Mouse (Mus musculus): ENCODE measurements around the gene Tmem132d.

Gene Tmem132d

DNA sequence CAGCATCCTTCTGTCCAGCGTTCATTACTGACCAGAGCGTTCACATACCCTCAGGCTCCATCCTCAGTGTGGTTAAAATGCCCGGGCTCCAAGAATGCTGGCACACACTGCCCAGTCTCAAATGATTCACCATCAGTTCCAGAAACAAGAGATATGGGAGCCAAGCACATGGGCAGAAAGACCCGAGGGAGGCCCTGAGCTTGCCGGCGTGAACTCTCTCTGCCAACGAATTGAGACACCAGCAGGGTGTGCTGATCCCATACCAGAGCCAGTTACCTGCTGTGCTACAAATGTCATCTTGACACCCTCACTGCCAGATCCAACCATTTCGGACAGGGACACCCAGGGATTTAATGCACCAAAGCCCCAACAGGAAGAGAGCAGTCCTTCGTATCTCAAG lies 25.3 kb downstream of the Tmem132d start:
- no peak for DNase-seq (ENCODE audit: low spot score in 2 of 2)

GRCm38 (mm10) chr5:128405071-128405470 lies 27.8 kb downstream of the Tmem132d start:
- no peak for DNase-seq (ENCODE audit: low spot score in 2 of 2)

GRCm38 (mm10) chr5:128404223-128404622 lies 28.7 kb downstream of the Tmem132d start:
- DNase-seq (ENCODE audit: low spot score in 2 of 2) = no peak

- DNase-seq (ENCODE audit: low spot score in 2 of 2) = no peak
These were observed 40.5 kb downstream of the Tmem132d start for GRCm38 (mm10) chr5:128392372-128392771.

DNA sequence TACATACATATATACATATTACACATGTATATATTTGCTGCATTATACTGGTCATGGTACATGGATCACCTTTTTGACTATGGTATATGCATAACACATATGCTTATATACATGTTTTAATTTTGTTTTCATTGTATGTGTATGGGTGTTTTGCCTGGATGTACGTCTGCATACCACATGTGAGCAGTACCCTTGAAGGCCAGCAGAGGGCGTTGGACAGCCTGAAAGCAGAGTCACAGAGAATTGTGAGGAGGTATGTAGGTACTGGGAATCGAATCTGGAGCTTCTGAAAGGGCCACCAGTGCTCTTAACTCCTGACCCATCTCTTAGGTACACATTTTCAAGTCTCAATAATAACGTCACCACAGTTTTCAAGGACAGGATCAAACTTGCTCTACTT lies 43.2 kb downstream of the Tmem132d start:
- no peak for DNase-seq (ENCODE audit: low spot score in 2 of 2)

GRCm38 (mm10) chr5:128388358-128389141 lies 44.3 kb downstream of the Tmem132d start:
- DNase-seq (ENCODE audit: low spot score in 2 of 2) = no peak

DNA sequence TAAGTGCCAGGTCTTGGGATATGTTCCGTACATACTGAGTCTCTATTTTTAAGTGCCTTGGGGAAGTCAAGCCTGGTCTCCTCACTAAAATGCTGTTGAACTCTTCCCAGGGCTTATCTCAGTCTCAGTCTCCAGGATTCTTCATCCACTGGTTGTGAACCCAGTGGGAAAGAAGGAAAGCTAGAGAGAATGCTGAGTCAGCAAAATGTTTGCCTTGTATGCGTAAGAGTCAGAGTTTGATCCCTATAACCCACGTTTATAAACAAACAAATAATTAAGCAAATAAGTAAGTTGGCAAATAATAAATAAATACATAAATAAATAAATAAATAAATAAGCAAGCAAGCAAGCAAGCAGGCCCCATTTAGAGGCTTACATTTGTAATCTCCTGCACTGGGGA lies 63.1 kb downstream of the Tmem132d start:
- DNase-seq (ENCODE audit: low spot score in 2 of 2) = no peak

DNA sequence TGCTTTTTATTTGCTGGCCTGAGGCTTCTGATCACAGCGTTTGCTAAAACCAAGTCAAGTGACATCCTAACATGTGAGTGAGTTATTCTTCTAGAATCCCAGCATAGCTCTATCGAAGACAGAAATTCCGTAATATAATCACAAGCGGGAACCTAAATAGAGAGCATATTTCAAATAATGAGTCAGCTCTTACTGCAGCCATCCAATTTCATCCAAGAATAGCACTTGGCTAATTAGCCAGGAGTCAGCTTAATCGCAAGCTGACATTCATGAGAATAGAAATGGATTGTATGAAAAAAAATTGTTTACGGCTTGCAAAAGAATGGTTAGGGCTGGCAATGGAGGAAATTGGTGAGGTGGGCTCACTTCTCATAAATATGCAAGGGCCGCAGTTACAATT lies 63.8 kb downstream of the Tmem132d start:
- no peak for DNase-seq (ENCODE audit: low spot score in 2 of 2)

- DNase-seq (ENCODE audit: low spot score in 2 of 2) = no peak
These were observed 67.5 kb downstream of the Tmem132d start for GRCm38 (mm10) chr5:128365261-128365985.

GRCm38 (mm10) chr5:128360946-128361675 lies 71.8 kb downstream of the Tmem132d start:
- no peak for DNase-seq (ENCODE audit: low spot score in 2 of 2)

GRCm38 (mm10) chr5:128348835-128349234 lies 84.0 kb downstream of the Tmem132d start:
- no peak for DNase-seq (ENCODE audit: low spot score in 2 of 2)

GRCm38 (mm10) chr5:128336841-128337240 lies 96.0 kb downstream of the Tmem132d start:
- DNase-seq (ENCODE audit: low spot score in 2 of 2) = no peak

GRCm38 (mm10) chr5:128332766-128333165 lies 100.1 kb downstream of the Tmem132d start:
- DNase-seq (ENCODE audit: low spot score in 2 of 2) = no peak

DNA sequence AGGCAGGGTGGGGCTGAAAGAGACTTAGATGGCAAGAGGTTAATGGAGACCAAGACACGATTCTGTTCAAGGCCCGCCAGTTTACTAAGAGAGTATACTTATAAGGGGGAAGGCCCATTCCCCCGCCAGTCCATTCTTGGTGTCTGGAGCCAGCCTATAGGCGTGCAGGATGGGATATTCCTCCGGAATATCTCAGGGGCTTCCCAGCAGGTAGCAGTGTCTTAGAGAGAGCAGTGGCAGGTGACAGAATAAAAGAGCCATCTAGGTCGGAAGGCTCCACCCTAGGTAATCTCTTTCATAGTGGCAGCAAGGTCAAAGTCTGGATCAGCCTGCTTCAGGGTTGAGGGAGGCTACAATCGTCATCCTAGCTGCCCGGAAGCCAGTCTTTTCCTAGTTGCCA lies 102.5 kb downstream of the Tmem132d start:
- no peak for DNase-seq (ENCODE audit: low spot score in 2 of 2)

- DNase-seq (ENCODE audit: low spot score in 2 of 2) = no peak
These were observed 130.5 kb downstream of the Tmem132d start for GRCm38 (mm10) chr5:128302387-128302786.

GRCm38 (mm10) chr5:128291191-128291590 lies 141.7 kb downstream of the Tmem132d start:
- no peak for DNase-seq (ENCODE audit: low spot score in 2 of 2)

- DNase-seq (ENCODE audit: low spot score in 2 of 2) = no peak
These were observed 159.6 kb downstream of the Tmem132d start for GRCm38 (mm10) chr5:128273255-128273654.

GRCm38 (mm10) chr5:128267366-128267765 lies 165.5 kb downstream of the Tmem132d start:
- no peak for DNase-seq (ENCODE audit: low spot score in 2 of 2)

- no peak for DNase-seq (ENCODE audit: low spot score in 2 of 2)
These were observed 188.7 kb downstream of the Tmem132d start for GRCm38 (mm10) chr5:128244219-128244618.

GRCm38 (mm10) chr5:128236638-128237335 lies 196.1 kb downstream of the Tmem132d start:
- DNase-seq (ENCODE audit: low spot score in 2 of 2) = no peak

DNA sequence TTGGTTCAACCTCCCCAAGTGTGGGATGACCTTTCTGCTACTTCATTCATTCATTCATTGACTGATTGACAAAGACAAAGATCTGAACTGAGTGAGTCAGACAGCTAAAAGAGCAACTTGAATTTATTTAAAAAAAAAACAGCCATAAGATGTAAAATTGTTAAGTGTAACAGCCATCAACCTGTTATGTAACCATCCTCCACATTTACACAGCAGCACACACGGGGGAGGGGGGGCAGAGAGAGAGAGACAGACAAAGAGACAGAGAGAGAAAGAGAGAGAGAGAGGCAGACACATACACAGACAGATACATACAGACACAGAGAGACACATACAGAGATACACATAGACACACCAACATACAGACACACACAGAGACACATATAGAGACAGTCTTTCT lies 197.3 kb downstream of the Tmem132d start:
- DNase-seq (ENCODE audit: low spot score in 2 of 2) = no peak

DNA sequence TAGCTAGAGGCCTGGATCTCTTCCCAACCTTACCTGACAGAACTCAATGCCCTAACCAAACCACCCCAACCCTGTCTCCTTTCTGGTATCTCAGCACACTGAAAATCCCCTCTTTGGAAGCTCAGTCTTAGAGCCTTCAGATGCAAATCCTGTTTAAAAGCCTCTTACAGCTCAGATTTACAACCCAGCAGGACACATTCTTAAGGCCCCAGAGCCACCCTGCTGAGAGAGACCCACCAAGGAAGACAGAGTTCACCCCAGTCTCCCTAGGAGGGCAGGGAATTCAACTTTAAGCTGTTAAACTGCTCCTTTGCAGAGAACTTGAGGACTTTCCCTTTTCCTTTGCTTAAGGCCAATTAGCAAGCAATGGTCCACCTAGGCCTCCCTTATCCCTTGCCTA lies 199.8 kb downstream of the Tmem132d start:
- no peak for DNase-seq (ENCODE audit: low spot score in 2 of 2)

Data from heart, adult 9 months (tissue).